Mouse (Mus musculus): ENCODE measurements around the gene Daam2.

DNA sequence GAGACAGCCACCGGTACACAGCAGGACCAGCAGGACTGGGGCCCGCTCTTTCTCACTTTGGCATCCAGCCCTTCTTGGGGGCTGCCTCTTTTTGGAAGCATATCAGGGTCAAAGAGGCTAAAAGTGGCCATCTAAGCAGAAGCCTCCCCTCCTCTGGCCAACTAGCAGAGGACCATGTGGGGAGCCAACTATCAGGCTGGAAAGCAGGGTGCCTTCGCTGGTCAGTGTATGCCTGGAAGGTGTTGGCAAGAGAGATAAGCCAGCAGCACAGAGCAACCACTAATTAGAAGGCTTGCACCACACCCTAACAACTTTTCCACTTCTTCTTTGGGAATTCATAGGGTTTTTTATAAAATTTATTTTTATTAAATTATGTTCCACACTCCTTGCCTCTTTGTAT is 346 bp upstream of the Daam2 start:
- TF ChIP-seq ZNF384 (IDR thresholded peaks at IDR 0.05; ENCODE audit: low read depth, low read length) (no peak), CHD2 (IDR thresholded peaks at IDR 0.05; ENCODE audit: low read depth, low read length) (no peak), ZC3H11A (IDR thresholded peaks at IDR 0.05; ENCODE audit: borderline replicate concordance, low read depth, low read length) (no peak), HCFC1 (IDR thresholded peaks at IDR 0.05; ENCODE audit: borderline replicate concordance, insufficient read depth, low read length) (no peak), MAFK (IDR thresholded peaks at IDR 0.05; ENCODE audit: insufficient read depth, low read depth, low read length) (no peak)
